Mouse (Mus musculus) retina, postnatal 1 day (tissue): ENCODE data around the gene Rabggta.

Experiments
- DNase-seq: peaks from one replicate; pipeline ENCODE4 v3.0.0-alpha.2; 2012

The Rabggta gene

DNA sequence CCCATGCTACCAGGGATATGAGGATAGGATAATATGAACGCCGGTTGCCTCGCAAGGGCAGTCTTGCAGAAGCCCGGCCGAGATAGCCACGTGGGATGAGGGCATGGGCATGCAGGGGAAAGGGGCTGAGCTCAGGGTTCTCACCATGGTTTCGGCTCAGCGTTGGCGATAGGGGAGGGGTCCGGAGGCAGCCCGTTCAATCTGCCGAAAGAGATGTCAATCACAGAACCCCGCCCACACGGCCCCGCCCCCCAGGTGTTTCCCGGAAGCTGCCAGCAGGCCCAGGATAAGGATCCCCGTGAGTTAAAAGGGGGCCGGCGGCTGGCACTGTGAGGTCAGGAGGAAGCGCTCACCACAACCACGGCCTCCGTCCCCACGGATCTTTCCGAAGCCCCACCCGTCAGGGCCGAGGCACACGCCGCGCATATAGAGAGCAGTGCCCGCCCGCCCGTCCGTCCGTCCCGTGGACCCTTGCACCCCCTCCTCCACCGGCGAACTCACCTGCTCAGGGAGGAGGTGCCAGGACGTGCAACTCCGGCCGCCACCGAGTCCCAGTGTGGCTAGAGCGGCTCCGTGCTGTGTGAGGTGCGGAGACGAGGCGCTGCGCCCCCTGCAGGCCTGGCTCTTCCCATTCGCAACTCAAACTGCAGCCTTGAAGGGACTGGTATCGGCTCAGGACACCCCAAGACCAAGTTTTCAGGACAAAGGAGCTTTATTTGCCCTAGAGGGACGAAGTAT lies at the start of gene Rabggta:
TSS of gene Rabggta (minus strand) at position 564 of the 738 bp plus-strand sequence.
- peak; percentile 94 for DNase-seq

DNA sequence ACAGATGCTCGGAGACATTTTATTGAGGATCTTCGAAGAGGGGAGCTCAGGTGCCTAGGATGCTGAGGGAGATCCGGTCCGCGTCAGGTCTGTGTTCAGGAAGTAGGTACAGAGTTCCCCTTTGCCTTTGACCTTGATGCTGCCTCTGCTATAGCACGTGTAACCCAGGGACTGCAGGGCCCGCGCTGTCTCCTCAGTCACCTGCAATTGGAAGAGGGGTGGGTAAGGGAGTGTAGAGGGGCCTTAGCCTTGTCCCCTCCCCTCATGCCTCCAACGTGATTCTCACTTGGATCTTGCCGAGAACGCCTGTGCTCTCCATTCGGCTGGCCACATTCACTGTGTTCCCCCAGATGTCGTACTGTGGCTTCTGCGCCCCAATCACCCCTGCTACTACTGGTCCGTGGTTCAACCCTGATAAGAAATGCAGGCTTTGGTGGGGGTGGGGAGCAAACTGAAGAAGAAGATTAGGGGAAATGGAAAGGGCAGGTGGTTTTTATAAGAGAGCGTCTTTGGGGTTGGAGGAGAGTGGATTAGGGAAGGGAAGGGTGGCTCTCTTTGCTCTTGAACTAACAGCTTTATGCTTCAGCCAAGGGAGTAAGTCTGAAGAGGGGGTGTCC lies 47.1 kb upstream of the Rabggta start:
- no peak for DNase-seq

- no peak for DNase-seq
Measured at GRCm38 (mm10) chr14:55768555-55768954, 46.5 kb upstream of the Rabggta start.

DNA sequence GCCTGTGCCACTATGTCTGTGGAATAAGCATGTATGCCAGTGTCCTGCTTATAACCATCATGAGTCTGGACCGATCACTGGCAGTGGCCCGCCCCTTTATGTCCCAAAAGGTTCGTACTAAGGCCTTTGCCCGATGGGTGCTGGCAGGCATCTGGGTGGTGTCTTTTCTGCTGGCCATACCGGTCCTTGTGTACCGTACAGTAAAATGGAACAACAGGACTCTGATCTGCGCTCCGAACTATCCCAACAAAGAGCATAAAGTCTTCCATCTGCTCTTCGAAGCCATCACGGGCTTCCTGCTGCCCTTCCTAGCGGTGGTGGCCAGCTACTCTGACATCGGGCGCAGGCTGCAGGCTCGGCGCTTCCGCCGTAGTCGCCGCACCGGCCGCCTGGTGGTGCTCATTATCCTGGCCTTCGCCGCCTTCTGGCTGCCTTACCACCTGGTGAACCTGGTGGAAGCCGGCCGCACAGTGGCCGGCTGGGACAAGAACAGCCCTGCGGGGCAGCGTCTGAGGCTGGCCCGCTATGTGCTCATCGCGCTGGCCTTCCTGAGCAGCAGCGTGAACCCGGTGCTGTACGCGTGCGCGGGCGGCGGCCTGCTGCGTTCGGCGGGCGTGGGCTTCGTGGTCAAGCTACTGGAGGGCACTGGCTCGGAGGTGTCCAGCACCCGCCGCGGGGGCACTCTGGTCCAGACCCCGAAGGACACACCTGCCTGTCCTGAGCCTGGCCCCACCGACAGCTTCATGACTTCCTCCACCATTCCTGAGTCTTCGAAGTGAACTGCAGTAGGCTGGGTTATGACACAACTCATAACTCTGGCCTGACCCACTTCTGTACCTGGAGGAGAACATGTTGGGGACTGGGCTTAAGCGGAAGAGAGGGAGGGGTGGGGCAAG lies 45.7 kb upstream of the Rabggta start:
- peak; percentile 78 for DNase-seq

GRCm38 (mm10) chr14:55765696-55766095 lies 43.6 kb upstream of the Rabggta start, which contains the start of gene Ltb4r1:
Gene Ltb4r1, plus strand, starts transcription at chr14:55765962.
- no peak for DNase-seq

- DNase-seq: no peak
Measured at GRCm38 (mm10) chr14:55763166-55763565, 41.1 kb upstream of the Rabggta start.

- peak; percentile 74 for DNase-seq
Measured at GRCm38 (mm10) chr14:55762001-55762821, 40.1 kb upstream of the Rabggta start.

- DNase-seq: no peak
Measured at GRCm38 (mm10) chr14:55761163-55761562, 39.1 kb upstream of the Rabggta start, which contains the start of gene Ltb4r2. Gene Ltb4r2, plus strand, starts transcription at chr14:55761428.

- DNase-seq: peak; percentile 89
Measured at GRCm38 (mm10) chr14:55760156-55760555, 38.1 kb upstream of the Rabggta start.

- DNase-seq: peak; percentile 83
Measured at GRCm38 (mm10) chr14:55758363-55758784, 36.3 kb upstream of the Rabggta start, which contains the start of gene Cideb. Gene Cideb, minus strand, starts transcription at chr14:55758458.

DNA sequence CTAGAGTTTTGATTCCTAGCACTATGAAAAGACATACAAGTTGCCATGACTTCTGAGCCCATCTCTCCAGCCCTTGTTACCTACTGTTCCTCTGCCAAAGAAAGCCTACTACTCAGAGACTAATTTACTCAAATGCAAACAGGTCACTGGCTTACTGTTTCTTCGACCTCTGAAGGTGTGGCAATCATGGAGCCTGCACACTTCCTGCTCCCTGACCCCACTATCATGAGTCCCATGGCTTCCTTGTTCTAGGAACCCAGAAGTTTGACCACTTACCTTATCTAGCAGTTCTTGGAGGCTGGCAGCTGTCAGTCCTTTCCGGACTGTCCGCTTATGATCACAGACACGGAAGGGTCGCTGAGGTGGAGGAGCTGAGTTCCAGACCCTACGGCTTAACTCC lies 35.5 kb upstream of the Rabggta start:
- DNase-seq: no peak

DNA sequence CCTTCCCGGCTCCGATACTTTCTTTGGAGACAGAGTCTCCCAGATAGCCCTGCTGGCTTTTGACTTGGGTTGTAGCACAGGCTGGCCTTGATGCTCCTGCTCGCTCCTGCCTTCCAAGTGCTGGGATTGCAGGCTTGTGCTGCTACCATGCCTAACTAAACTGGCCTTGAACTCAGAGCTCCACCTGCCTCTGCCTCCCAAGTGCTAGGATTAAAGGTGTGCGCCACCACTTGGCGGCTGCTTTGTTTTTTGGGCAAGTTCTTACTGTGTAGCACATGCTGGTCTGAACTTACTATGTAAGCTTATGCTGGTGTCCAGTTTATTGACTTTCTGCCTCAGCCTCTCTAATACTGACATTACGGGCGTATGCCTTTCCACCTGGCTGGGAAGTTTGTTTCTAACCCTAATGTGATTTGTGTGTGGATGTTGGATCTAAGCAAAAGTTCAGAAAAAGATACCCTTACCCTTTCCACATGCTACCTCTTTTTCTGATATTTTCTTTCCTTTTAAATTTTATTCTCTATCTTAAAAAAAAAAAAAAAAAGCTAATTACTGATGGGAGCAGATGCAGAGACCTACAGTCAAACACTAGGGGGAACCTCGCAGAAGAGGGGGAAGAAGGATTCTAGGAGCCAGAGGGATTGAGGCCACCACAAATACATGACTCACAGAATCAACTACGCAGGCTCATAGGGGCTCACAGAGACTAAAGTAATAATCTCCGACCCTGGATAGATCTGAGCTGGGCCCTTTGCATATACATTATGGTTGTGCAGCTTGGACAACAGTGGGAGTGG lies 25.2 kb upstream of the Rabggta start:
- no peak for DNase-seq

DNA sequence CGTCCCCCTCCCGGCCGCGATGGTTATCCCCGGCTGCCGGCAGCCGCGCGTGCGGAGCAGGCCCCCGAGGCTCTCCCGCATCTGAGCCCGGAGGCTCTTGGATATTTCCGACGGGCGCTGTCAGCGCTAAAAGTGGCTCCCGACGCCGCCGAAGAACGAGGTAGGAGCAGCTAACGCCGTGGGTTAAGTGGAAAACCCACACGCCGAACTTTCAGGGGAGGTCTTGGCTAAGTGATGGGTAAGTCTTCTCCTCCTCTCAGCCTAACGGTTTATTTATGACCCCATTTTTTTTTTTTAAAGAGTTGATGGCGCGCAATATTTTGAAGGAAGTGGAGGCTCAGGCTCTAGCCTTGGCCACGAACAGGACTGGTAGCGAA lies 23.8 kb upstream of the Rabggta start:
- DNase-seq: no peak

GRCm38 (mm10) chr14:55745180-55745860 lies 23.3 kb upstream of the Rabggta start, which contains the start of the genes Dhrs1 and Nop9:
Gene Dhrs1, minus strand, starts transcription at chr14:55745690.
Gene Nop9, plus strand, starts transcription at chr14:55745693.
- peak; percentile 92 for DNase-seq

DNA sequence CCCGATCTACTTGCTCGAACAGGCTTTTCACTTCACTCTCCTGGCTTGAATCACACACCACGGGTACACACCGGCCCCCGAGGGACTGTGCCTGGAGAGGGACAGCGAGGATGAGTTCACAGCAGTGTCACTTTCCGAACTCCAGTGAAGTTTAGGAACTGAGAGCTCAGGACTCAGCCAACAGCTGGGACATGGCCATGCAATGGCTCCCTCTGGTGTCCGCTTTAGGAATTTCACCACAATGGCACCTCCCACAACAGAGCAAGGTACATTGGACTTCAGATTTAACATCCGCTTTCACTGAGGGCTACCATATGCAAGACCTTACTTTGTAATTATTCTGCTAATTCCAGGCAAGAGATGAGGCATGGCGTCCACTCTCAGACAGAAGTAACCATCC lies 21.6 kb upstream of the Rabggta start:
- DNase-seq: peak; percentile 85

DNA sequence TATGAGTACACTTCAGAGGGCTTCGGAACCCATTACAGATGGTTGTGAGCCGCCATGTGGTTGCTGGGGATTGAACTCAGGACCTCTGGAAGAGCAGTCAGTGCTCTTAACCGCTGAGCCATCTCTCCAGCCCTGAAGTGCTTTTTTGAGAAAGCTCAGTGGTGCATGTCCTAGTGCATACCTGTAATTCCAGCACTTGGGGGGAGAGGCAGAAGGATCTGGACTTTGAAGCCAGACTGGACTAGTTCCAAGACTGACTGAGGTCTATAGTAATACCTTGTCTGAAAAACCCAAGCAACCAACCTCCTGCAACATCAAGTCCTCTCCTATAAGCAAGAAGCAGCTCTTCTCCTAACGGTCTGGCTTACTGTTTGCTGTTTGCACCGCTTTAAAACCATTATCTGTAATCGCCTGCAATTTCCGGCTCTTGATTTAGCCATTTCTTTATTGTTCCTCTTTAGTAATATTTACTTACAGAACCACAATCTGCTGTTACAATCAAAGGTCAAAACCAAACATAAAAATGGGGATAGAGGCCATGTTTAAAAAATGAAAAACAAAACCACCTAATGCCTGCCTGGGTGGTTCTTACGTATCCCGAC lies 15.1 kb upstream of the Rabggta start:
- DNase-seq: no peak

DNA sequence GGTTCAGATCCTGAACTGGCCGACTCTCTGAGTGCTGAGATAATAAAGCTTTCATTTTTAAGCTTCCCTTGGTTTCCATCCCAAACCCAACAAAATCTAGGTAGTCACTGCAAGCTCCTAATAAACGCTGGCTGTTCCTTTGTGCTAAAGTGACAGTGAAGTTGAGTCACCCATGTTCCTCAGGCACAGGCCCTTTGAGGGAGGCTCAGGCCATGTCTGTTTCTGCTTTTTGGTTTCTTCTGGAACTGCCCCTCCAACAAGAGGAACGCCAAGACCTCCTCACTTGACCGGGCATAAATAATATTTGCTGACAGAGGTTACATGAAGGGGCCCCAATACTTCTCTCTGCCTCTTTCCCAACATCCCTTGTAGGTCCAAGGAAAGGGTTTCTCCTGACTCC lies 13.7 kb upstream of the Rabggta start:
- DNase-seq: no peak

DNA sequence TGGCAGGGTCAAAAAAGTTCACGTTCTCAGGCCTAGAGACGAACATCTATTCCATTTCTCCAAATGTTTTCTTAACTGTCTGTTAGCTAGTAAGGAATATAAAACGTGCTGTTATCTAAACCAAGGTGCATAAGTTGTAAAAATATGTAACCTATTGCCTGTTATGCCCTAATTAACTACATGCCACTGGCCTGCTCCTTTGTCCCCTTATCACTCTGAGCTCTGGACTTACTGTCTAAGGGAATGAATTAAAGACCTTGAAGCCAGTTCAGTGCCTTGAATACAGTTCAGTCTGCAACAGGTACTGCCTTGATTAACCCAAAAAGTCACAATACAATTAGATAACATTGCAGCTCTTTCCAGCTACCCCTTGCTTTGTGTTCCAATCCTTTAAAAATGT lies 13.3 kb upstream of the Rabggta start:
- no peak for DNase-seq

- DNase-seq: no peak
Measured at GRCm38 (mm10) chr14:55734869-55735268, 12.8 kb upstream of the Rabggta start.

GRCm38 (mm10) chr14:55733889-55734288 lies 11.8 kb upstream of the Rabggta start:
- DNase-seq: no peak
